Mouse (Mus musculus) brain, embryonic 14.5 days (tissue): ENCODE results near the gene Ibsp. TPM values are rescaled to one million over a fixed set of nuclear protein-coding genes. Genes with fewer than 3 reads are reported as not detected.
A peak's percentile ranks its signal among the peaks of the same experiment; 100 is the strongest.

Source experiments
- DNase-seq: peaks from one replicate; pipeline ENCODE4 v3.0.0-alpha.2; 2011; ENCODE audit warnings: low read depth
- CTCF ChIP-seq: fragments of 200-500 bp; IDR thresholded peaks from 2 replicates; pipeline ENCODE4 v1.5.1; 2012; ENCODE audit warnings: inconsistent platforms, mild to moderate bottlenecking, moderate library complexity, borderline replicate concordance; ENCODE audit not compliant: insufficient read depth, insufficient read length; ENCODE audit errors: extremely low read depth
- POLR2A ChIP-seq: fragments of 200-500 bp; IDR thresholded peaks from 2 replicates; pipeline ENCODE4 v1.6.1; 2012; ENCODE audit warnings: mild to moderate bottlenecking, inconsistent platforms, borderline replicate concordance; ENCODE audit not compliant: poor library complexity, insufficient read depth, insufficient read length, severe bottlenecking; ENCODE audit errors: extremely low read depth
- polyA plus RNA-seq: library from polyadenylated mRNA; depleted of rRNA; stranded (reverse); fragments of >200 nt; gene quantifications from 2 replicates; pipeline ENCODE4 v1.2.3, GENCODE M21; 2012; rRNA removed

Gene Ibsp
- polyA plus RNA-seq, 1 experiment = 26.6 TPM

DNA sequence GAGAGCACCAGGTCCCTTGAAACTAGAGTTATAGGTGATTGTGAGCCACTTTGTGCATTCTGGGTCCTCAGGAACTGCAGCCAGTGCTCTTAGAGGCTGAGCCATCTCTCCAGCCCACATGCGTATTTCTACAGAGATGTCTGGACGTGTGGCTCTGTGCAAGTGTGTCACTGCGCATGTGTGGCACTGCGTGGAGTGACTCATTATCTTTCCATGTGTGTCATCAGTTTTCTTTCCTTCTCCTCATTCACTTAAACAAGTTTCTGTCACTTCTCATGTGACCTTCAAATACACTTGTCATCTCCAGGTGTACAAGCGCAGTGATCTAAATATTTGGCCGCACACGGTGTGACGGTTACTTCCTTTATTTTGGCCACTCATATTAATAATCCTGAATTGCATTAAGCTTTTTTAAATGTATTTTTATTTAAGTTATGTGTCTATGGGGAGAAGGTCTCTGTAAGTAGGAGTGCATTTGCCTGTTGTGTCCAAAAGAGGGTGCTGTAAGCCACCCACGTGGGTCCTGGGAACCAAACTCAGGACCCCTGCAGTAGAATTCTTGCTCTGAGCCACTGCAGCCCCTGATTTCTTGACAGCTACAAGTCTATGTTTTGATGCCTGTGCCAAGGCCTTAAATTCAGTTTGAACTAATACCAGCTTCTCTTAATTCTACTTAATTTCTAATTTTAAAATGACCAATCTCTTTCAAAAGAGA is 45.7 kb downstream of the Ibsp start:
- peak; percentile 42 for DNase-seq
- TF ChIP-seq CTCF (peak; percentile 49; the same call in 1 of the 2 replicates), POLR2A (no peak)

DNA sequence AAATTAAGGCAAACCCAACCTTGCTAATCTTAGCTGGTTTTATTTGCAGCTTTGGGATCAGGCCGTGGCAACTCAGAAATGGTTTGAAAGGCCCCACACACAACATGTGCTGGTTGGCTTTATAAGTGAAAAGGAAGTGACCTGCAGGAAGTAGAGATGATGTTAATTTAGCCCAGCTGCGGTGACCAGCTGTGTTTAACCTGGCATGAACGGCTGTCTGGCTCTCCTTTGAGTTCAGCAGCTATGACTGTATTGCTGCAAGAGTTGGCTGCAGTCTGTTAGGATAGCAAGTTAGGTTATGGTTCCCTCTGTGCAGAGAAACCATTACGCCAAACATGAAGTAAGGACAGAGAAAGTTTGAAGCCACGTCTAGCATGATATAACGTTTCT is 46.3 kb downstream of the Ibsp start:
- no peak for TF ChIP-seq CTCF
- DNase-seq = no peak

GRCm38 (mm10) chr5:104351041-104351440 is 52.1 kb downstream of the Ibsp start:
- DNase-seq = no peak
- TF ChIP-seq CTCF = no peak
- no peak for TF ChIP-seq POLR2A

- no peak for DNase-seq
- TF ChIP-seq POLR2A = no peak
- TF ChIP-seq CTCF = no peak
Observed at GRCm38 (mm10) chr5:104351874-104352273, 52.9 kb downstream of the Ibsp start.

DNA sequence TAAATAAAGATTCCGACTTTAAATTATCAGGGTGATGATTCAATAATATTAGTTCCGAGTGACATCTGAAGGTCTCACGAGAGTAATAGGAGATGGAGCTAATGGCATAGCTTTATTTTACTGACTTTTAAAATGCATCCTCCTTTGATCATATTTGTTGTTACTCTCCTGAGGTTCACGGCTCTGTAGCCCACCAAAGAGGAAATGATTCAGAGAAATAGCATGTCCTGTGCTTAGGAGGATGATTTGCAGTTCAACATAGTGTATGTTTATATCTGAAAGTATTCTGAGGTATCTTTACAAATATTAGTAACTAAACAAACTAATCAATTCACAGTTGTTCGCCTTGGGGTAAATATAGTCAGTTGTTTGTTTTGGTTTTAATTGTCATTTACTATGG is 58.6 kb downstream of the Ibsp start:
- no peak for TF ChIP-seq CTCF
- TF ChIP-seq POLR2A = no peak
- no peak for DNase-seq

- peak; percentile 29 for DNase-seq
- TF ChIP-seq POLR2A = no peak
- no peak for TF ChIP-seq CTCF
Observed at GRCm38 (mm10) chr5:104358592-104358991, 59.6 kb downstream of the Ibsp start.

GRCm38 (mm10) chr5:104359257-104359656 is 60.3 kb downstream of the Ibsp start:
- TF ChIP-seq POLR2A = no peak
- no peak for DNase-seq

Other genes starting within 250 kb of the Ibsp start
- gene Gm17660, start 221.6 kb upstream of the Ibsp start, polyA plus RNA-seq = not detected in 2 replicates
- gene Sparcl1, start 185.4 kb upstream of the Ibsp start, polyA plus RNA-seq = 75.9 and 150 TPM in 2 replicates
- not detected in 2 replicates for gene Dspp, start 128.5 kb upstream of the Ibsp start, polyA plus RNA-seq
- 0.16 and 1.1 TPM in 2 replicates for gene Dmp1, start 96.6 kb upstream of the Ibsp start, polyA plus RNA-seq
- gene Mepe, start 26.2 kb downstream of the Ibsp start, polyA plus RNA-seq = not detected in 2 replicates
- gene Spp1, start 135.9 kb downstream of the Ibsp start, polyA plus RNA-seq = 6.7 and 20.1 TPM in 2 replicates
- gene Pkd2, start 160.3 kb downstream of the Ibsp start, polyA plus RNA-seq = 33.5 TPM in 2 replicates
- gene BC005561, start 209.2 kb downstream of the Ibsp start, polyA plus RNA-seq = 3.7 and 4.0 TPM in 2 replicates